Mouse (Mus musculus) CH12.LX (cell line): Measurements from ENCODE around the gene Rxfp3. TPM values are rescaled to one million over a fixed set of nuclear protein-coding genes. Genes with fewer than 3 reads are reported as not detected.

Source experiments
- DNase-seq: peaks from one replicate; pipeline ENCODE4 v3.0.0-alpha.2; 2013; ENCODE audit errors: extremely low read depth
- H3K27ac ChIP-seq: 2 replicates; pipeline ENCODE4 v1.5.1; 2012; ENCODE audit warnings: low read depth, mild to moderate bottlenecking, control low read depth, moderate library complexity; ENCODE audit not compliant: insufficient read depth
- H3K27me3 ChIP-seq: replicated peaks from 2 replicates; pipeline ENCODE3; 2012; ENCODE audit warnings: inconsistent platforms
- H3K36me3 ChIP-seq, 2 experiments: replicated peaks in 1 of 2; 2 replicates each; pipeline versions ENCODE3 to v1.6.1; 2012; ENCODE audit warnings: inconsistent platforms in 1 of 2, low read length in 1 of 2, mild to moderate bottlenecking in 1 of 2, mixed read lengths in 1 of 2, moderate library complexity in 1 of 2; ENCODE audit not compliant: control insufficient read depth in 1 of 2, insufficient read depth in 1 of 2
- H3K4me1 ChIP-seq, 2 experiments: 2 replicates each; pipeline ENCODE4 v1.6.1; 2012; ENCODE audit warnings: inconsistent platforms in 1 of 2, moderate library complexity in 1 of 2; ENCODE audit not compliant: insufficient read depth in 2 of 2, control insufficient read depth in 1 of 2
- H3K4me2 ChIP-seq: 2 replicates; pipeline ENCODE4 v1.6.1; 2012; ENCODE audit warnings: low read depth, mild to moderate bottlenecking, control low read depth; ENCODE audit not compliant: poor library complexity, insufficient read depth, severe bottlenecking
- H3K4me3 ChIP-seq, 3 experiments: fragments of 150-350 bp in 1 of 3; sonication (generic) in 1 of 3; replicated peaks in 1 of 3; 2 replicates each; pipeline versions ENCODE3 to v1.5.1; 2011 to 2012; ENCODE audit warnings: low read depth in 2 of 3, low read length in 2 of 3, mild to moderate bottlenecking in 2 of 3, moderate library complexity in 2 of 3, control low read depth in 1 of 3, improper control_type of control experiment in 1 of 3, inconsistent platforms in 1 of 3, mixed read lengths in 1 of 3; ENCODE audit not compliant: poor library complexity in 1 of 3
- H3K79me2 ChIP-seq: replicated peaks from 2 replicates; pipeline ENCODE4 v1.6.1; 2012; ENCODE audit warnings: mild to moderate bottlenecking, moderate library complexity; ENCODE audit not compliant: control insufficient read depth, poor library complexity, insufficient read depth, severe bottlenecking; ENCODE audit errors: extremely low read depth
- H3K9ac ChIP-seq: 2 replicates; pipeline ENCODE4 v1.6.1; 2012; ENCODE audit warnings: low read depth, mild to moderate bottlenecking, control low read depth, moderate library complexity; ENCODE audit not compliant: insufficient read depth
- H3K9me3 ChIP-seq: replicated peaks from 2 replicates; pipeline ENCODE3; 2012; ENCODE audit warnings: low read length, inconsistent platforms, mixed read lengths
- CHD1 ChIP-seq: IDR thresholded peaks from 2 replicates; pipeline ENCODE4 v1.6.1; 2012; ENCODE audit warnings: low read depth, low read length, improper control_type of control experiment, inconsistent platforms
- CHD2 ChIP-seq: IDR thresholded peaks from 2 replicates; pipeline ENCODE4 v1.6.1; 2011; ENCODE audit warnings: low read length, improper control_type of control experiment
- CTCF ChIP-seq, 2 experiments: IDR thresholded peaks in 1 of 2; conservative IDR thresholded peaks in 1 of 2; 2 replicates each; pipeline ENCODE4 v1.5.1; 2011 to 2012; ENCODE audit warnings: low read depth in 2 of 2, low read length in 2 of 2, improper control_type of control experiment in 1 of 2, inconsistent platforms in 1 of 2, mild to moderate bottlenecking in 1 of 2, moderate library complexity in 1 of 2
- EP300 ChIP-seq: IDR thresholded peaks from 2 replicates; pipeline ENCODE4 v1.6.1; 2011; ENCODE audit warnings: low read length, improper control_type of control experiment
- HCFC1 ChIP-seq: IDR thresholded peaks from 2 replicates; pipeline ENCODE4 v1.6.1; 2012; ENCODE audit warnings: low read depth, mild to moderate bottlenecking, inconsistent platforms, low read length, improper control_type of control experiment
- JUN ChIP-seq: IDR thresholded peaks from 2 replicates; pipeline ENCODE4 v1.6.1; 2011; ENCODE audit warnings: low read depth, mild to moderate bottlenecking, low read length, improper control_type of control experiment, moderate library complexity; ENCODE audit not compliant: insufficient read depth
- JUND ChIP-seq: conservative IDR thresholded peaks from 2 replicates; pipeline ENCODE4 v1.6.1; 2011; ENCODE audit warnings: low read depth, low read length, improper control_type of control experiment
- KAT2A ChIP-seq: IDR thresholded peaks from 2 replicates; pipeline ENCODE4 v1.6.1; 2012; ENCODE audit warnings: low read length, improper control_type of control experiment, inconsistent platforms; ENCODE audit not compliant: insufficient replicate concordance
- MAZ ChIP-seq: IDR thresholded peaks from 2 replicates; pipeline ENCODE4 v1.6.1; 2012; ENCODE audit warnings: low read depth, mild to moderate bottlenecking, inconsistent platforms, low read length, improper control_type of control experiment, moderate library complexity
- MEF2A ChIP-seq: IDR thresholded peaks from 2 replicates; pipeline ENCODE4 v1.6.1; 2014; ENCODE audit warnings: low read depth, mild to moderate bottlenecking, inconsistent platforms, low read length, improper control_type of control experiment, borderline replicate concordance
- NELFE ChIP-seq: IDR thresholded peaks from 2 replicates; pipeline ENCODE4 v1.6.1; 2011; ENCODE audit warnings: low read depth, low read length, improper control_type of control experiment
- POLR2A ChIP-seq: IDR thresholded peaks from 2 replicates; pipeline ENCODE4 v1.6.1; 2011; ENCODE audit warnings: low read depth, mild to moderate bottlenecking, improper control_type of control experiment, low read length
- POLR2AphosphoS2 ChIP-seq: IDR thresholded peaks from 2 replicates; pipeline ENCODE4 v1.6.1; 2011; ENCODE audit warnings: low read depth, low read length, improper control_type of control experiment
- RAD21 ChIP-seq: IDR thresholded peaks from 2 replicates; pipeline ENCODE4 v1.6.1; 2011; ENCODE audit warnings: low read depth, mild to moderate bottlenecking, low read length, improper control_type of control experiment, moderate library complexity
- SIN3A ChIP-seq: IDR thresholded peaks from 2 replicates; pipeline ENCODE4 v1.6.1; 2012; ENCODE audit warnings: low read length, improper control_type of control experiment, inconsistent platforms
- TBP ChIP-seq: conservative IDR thresholded peaks from 2 replicates; pipeline ENCODE4 v1.6.1; 2011; ENCODE audit warnings: low read depth, low read length, improper control_type of control experiment
- TCF12 ChIP-seq: IDR thresholded peaks from 2 replicates; pipeline ENCODE4 v1.6.1; 2014; ENCODE audit warnings: low read depth, mild to moderate bottlenecking, inconsistent platforms, low read length, improper control_type of control experiment
- UBTF ChIP-seq: IDR thresholded peaks from 2 replicates; pipeline ENCODE4 v1.6.1; 2012; ENCODE audit warnings: low read depth, mild to moderate bottlenecking, inconsistent platforms, low read length, improper control_type of control experiment, moderate library complexity
- ZC3H11A ChIP-seq: IDR thresholded peaks from 2 replicates; pipeline ENCODE4 v1.6.1; 2012; ENCODE audit warnings: low read depth, mild to moderate bottlenecking, inconsistent platforms, low read length, improper control_type of control experiment
- ZKSCAN1 ChIP-seq: IDR thresholded peaks from 2 replicates; pipeline ENCODE4 v1.6.1; 2012; ENCODE audit warnings: low read depth, inconsistent platforms, low read length, improper control_type of control experiment, borderline replicate concordance
- dilution Hi-C: fragments of 300-500 bp; cut with MboI; formaldehyde crosslinking; loops from 2 replicates; pipeline ENCODE4 v1.14.3; 2020; ENCODE audit warnings: low sequenced_read_pairs; ENCODE audit not compliant: extremely low pct_unique_long_range_greater_than_20kb, extremely low pct_ligation_motif_present
- in situ Hi-C: fragments of 300-500 bp; cut with MboI; formaldehyde crosslinking; loops from 3 replicates; pipeline ENCODE4 v1.14.3; 2019; ENCODE audit warnings: low sequenced_read_pairs, low pct_ligation_motif_present, low pct_unique_long_range_greater_than_20kb, mixed read lengths
- polyA plus RNA-seq: library from polyadenylated mRNA; unstranded; fragments of >175 nt; gene quantifications from 2 replicates; pipeline ENCODE4 v1.2.1, GENCODE M21; 2012; ENCODE audit warnings: low read depth; ENCODE audit not compliant: insufficient read length
- total RNA-seq, 2 experiments: library from RNA; depleted of rRNA; stranded (reverse); fragments of 300-350 nt in 1 of 2; fragments of >200 nt in 1 of 2; gene quantifications; 2 replicates each; pipeline ENCODE4 v1.2.3; 2012 to 2014

The Rxfp3 gene
- total and polyA plus RNA-seq, 3 experiments, result not detected

DNA sequence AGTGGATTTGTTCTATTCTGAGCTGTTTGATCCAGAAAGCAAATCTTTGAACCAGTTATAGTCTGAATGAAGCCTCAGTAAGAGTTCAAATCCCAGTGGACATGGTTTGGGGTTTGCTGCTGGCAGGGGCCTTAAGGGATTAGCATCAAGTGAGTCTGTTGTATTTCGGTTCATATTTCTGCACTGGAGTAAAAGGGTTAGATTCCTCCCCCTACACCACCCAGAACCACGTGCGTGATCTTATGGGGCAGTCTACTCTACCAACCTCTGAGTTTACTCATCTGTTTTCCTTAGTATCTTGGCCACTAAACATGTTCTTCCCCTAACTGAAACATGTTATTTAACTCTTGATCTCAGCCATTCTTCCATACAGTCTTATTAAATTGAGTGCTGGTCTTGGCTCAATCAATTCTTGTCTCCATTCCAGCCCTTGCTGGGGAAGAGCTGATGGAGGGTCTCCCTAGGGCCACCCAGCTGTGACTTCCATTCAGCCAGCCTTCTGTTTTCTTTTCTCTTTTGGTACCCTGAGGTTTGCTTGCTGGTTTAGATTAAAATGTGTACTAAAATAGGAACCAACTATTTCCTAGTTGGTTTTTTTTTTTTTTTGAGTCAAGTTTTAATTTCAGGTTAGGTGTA, 38.1 kb upstream of the Rxfp3 start:
- in situ Hi-C loops, result no loop called here
- no peak overlapping the region for H3K4me2 ChIP-seq
- H3K79me2 ChIP-seq, result no peaks in the 10 kb centered on the region
- dilution Hi-C loops, result no loop called here
- no peaks in the 10 kb centered on the region for H3K36me3 ChIP-seq
- peaks cover 2 to 13% of the 10 kb centered on the region in 2 experiments; a peak in 2 of 4 replicates for H3K4me1 ChIP-seq
- TF ChIP-seq TBP, result no peak
- no peak for TF ChIP-seq ZC3H11A
- no peak for TF ChIP-seq CTCF (conservative IDR thresholded peaks at IDR 0.05 in 1 of 2, IDR thresholded peaks at IDR 0.05 in 1 of 2; ENCODE audit: low read depth in 2 of 2, low read length in 2 of 2)
- no peak for TF ChIP-seq TCF12
- TF ChIP-seq HCFC1, result no peak
- TF ChIP-seq SIN3A, result no peak
- TF ChIP-seq UBTF, result no peak
- no peak for TF ChIP-seq EP300
- TF ChIP-seq JUND, result no peak
- TF ChIP-seq MAZ, result no peak
- TF ChIP-seq NELFE, result no peak
- no peak for TF ChIP-seq POLR2A
- TF ChIP-seq MEF2A, result no peak
- no peak for TF ChIP-seq RAD21
- no peak for TF ChIP-seq CHD2
- TF ChIP-seq ZKSCAN1, result no peak
- no peak for TF ChIP-seq POLR2AphosphoS2
- no peak for TF ChIP-seq CHD1
- TF ChIP-seq KAT2A, result no peak
- H3K4me3 ChIP-seq, result no peak overlapping the region
- H3K9me3 ChIP-seq, result no peaks in the 10 kb centered on the region
- H3K27ac ChIP-seq, result no peak overlapping the region
- H3K27me3 ChIP-seq, result no peaks in the 10 kb centered on the region
- DNase-seq, result no peak
- H3K9ac ChIP-seq, result no peak overlapping the region

DNA sequence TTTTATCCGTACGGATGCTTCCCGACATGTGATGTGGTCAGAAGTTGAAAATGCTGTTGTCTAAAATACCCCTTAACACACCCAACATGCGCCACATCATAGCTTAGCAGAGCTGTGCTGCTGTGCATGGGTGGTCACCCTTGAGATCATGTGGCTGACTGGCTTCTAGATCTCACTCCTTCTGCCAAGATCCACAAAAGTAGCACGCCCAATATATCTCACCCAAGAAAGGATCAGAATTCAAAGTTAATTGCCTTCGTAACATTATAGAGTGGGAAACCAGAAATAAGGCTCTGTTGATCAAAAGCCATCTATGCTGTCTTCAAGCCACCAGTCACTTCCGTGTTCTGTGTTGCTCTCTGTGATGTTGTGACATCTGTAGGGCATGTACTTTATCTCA, 30.1 kb upstream of the Rxfp3 start:
- Histone ChIP-seq H3K4me1 (0 out of 4 replicates have a peak, but pooled peaks cover 0 to 6% of the 10 kb centered on the region in 2 experiments), H3K27me3 (no peaks in the 10 kb centered on the region)
- in situ Hi-C loops, result no loop called here

More for the DNA sequence above, 30.1 kb upstream of the Rxfp3 start:
- Histone ChIP-seq H3K36me3 (no peaks in the 10 kb centered on the region), H3K4me3 (no peak overlapping the region), H3K4me2 (no peak overlapping the region), H3K27ac (no peak overlapping the region), H3K9me3 (no peaks in the 10 kb centered on the region)
- DNase-seq, result no peak
- dilution Hi-C loops, result no loop called here
- TF ChIP-seq JUN, result no peak
- TF ChIP-seq, all 38 proteins: peak for 0
- H3K9ac ChIP-seq, result no peak overlapping the region
- no peaks in the 10 kb centered on the region for H3K79me2 ChIP-seq
